Mouse (Mus musculus): ENCODE results near the gene Gm19345. TPM values are rescaled to one million over a fixed set of nuclear protein-coding genes. Genes with fewer than 3 reads are reported as not detected.
A peak's percentile ranks its signal among the peaks of the same experiment; 100 is the strongest.

Gene Gm19345
- polyA plus RNA-seq, 1 experiment from 2014 or later, result 1.1 TPM

DNA sequence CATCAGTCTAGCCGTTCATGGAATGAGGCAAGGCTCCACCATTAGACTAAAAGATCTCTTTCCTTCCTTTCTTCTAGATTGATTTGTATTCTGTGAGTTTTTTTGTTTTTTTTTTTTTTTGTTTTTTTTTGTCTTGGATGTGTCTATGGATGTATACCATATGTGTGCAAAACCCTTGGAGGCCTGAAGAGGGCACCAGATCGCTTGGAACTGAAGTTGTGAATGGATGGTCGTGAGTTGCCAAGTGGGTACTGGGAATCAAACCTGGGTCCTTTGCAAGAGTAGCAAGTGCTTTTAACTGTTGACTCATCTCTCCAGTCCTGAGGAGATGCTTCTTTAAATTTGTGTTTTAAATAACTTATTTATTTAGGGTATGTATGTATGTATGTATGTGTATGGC lies 17.7 kb upstream of the Gm19345 start:
- no peak overlapping the region for H3K4me2 ChIP-seq (replicated peaks)

DNA sequence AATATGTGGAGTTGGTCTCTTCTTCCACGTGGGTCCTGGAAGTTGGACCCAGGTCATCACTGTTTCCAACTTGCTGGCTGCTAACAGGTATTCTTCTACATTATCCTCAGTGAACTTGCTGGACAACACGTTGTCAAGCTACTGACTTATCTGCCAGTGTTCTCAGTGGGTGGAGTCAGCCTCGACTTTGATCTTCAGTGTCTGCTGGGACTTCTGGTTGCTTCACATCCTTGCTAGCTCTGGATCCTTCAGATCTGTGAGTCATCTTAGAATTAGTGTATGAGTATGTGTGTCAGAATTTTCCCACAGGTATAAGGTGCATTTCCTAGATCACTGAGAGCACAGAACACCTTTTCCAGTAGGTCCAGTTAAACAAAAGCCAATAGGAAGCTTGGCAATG lies 15.0 kb upstream of the Gm19345 start:
- Histone ChIP-seq H3K4me1 (no peaks in the 10 kb centered on the region), H3K27me3 (no peaks in the 10 kb centered on the region), H3K4me2 (replicated peaks) (no peak overlapping the region), H3K9me3 (replicated peaks) (no peaks in the 10 kb centered on the region), H3K36me3 (no peaks in the 10 kb centered on the region), H3K9ac (no peak overlapping the region), H3K27ac (no peak overlapping the region), H3K4me3 (no peak overlapping the region)
- 68% methylated on average over 3 of the region's 3 CpGs for WGBS
- ATAC-seq (ENCODE audit: low FRiP score), result no peak

More for the DNA sequence above, 17.7 kb upstream of the Gm19345 start:
- ATAC-seq (ENCODE audit: low FRiP score), result no peak
- Histone ChIP-seq H3K4me3 (no peak overlapping the region), H3K27me3 (no peaks in the 10 kb centered on the region), H3K27ac (no peak overlapping the region), H3K4me1 (0 out of 2 replicates have a peak, but pooled peaks cover 3% of the 10 kb centered on the region), H3K9ac (no peak overlapping the region), H3K9me3 (replicated peaks) (no peaks in the 10 kb centered on the region), H3K36me3 (no peaks in the 10 kb centered on the region)
- WGBS, result 63% methylated on average over 3 of the region's 3 CpGs

DNA sequence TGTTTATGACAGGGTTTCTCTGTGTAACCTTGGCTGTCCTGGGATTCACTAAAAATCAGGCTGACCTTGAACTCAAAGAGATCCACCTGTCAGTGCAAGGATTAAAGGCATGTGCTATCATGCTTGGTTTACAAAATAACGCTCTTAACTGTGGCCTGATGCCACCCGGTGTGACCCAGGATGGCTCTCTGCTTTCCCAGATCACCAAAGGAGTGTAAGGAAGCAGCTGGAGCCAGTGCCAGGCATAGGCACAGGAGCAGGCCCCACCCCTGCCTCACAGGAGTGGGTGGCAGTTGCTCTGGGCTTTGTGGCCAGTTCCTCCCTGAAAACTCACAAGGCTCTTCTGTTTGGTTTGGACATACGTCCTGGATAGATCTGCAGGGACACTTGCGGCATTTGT lies 11.4 kb upstream of the Gm19345 start:
- H3K27me3 ChIP-seq, result peaks cover 25% of the 10 kb centered on the region
- H3K4me3 ChIP-seq, result no peak overlapping the region
- WGBS, result 81% methylated on average over 4 of the region's 4 CpGs
- no peaks in the 10 kb centered on the region for H3K9me3 ChIP-seq (replicated peaks)
- H3K4me2 ChIP-seq (replicated peaks), result no peak overlapping the region
- H3K4me1 ChIP-seq, result no peaks in the 10 kb centered on the region
- no peak overlapping the region for H3K9ac ChIP-seq
- no peaks in the 10 kb centered on the region for H3K36me3 ChIP-seq
- no peak for ATAC-seq (ENCODE audit: low FRiP score)
- H3K27ac ChIP-seq, result no peak overlapping the region

DNA sequence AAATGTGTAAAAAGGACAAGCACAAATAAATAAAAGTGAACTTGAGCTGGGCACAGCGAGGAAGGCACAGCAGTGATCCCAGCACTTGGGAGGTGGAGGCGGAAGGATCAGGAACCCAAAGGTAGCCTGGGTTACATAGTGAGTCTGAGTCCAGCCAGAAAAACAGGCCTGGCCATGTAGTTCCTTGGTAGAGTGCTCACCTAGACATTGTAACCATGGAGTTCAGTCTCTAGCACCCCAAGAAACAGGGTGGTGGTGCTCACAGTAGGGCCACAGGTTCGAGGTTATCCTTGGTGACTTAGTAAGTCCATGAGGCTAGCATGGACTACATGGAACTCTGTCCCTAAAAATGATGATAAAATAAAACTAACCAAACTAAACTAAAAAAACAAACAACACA lies 10.9 kb upstream of the Gm19345 start:
- Histone ChIP-seq H3K9ac (no peak overlapping the region), H3K27ac (no peak overlapping the region), H3K4me3 (no peak overlapping the region), H3K9me3 (replicated peaks) (no peaks in the 10 kb centered on the region), H3K4me1 (no peaks in the 10 kb centered on the region), H3K4me2 (replicated peaks) (no peak overlapping the region), H3K27me3 (peaks cover 29% of the 10 kb centered on the region), H3K36me3 (no peaks in the 10 kb centered on the region)
- no peak for ATAC-seq (ENCODE audit: low FRiP score)
- WGBS, result 84% methylated on average over 3 of the region's 3 CpGs

DNA sequence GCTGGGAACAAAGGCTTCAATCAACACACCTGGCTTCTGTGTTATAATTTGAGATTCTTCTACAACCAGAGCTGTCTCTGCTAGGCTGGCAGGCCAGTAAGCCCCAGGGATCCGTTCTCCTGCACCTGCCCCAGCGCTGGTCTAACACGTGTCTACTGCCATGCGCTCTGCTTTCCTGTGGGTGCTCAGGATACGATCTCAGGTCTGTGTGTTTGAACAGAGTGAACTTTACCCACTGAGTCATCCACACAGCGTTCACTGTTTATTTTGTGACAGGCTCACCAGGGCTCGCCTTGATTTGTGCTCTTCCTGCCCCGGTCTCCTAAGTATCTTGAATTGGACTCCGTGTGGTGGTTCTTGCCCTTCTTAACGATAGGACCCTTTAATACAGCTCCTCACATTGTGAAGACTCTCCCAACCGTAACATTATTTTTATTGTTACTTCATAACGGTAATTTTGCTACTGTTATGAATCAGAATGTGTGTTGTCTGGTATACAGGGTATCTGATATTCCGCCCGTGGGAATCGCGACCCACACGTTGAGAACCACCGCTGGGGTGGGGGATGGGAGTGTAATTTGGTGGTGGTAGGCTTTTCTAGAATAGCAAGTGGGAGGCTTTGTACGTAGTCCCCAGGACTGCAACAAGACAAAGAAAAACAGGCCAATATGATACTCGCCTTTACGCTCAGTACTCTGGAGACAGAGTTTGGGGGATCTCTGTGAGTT lies 10.0 kb upstream of the Gm19345 start:
- ATAC-seq (ENCODE audit: low FRiP score), result no peak

DNA sequence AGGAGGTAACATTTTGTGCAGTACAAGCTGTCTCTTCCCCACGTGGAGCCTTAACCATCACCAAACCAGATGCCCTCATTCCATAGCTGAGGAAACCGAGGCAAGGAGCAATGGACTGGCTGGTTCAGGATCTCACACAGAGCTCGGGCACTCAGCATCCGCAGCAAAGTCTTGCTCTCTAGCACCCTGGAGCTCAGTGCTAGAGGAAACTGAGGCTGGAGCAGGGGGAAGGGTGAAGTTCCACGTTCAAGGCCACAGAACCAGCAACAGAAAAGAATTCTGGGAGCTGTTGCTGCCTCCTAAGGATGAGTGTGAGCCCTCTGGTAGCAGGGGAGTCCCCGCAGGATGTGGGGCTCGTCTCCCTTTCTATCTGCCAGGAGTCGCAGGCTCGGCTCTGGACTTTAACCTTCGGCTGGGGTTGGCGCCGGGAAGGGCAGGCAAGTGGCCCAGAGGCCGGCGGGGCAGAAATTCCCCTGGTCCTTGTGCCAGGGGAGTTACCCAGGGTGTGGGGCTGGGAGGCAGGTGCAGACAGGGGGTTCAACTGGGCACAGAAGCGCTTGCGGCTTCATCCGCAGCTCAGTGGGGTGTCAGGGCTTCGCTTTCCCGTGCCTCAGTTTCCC lies 8.8 kb upstream of the Gm19345 start:
- WGBS, result 29% methylated on average over 19 of the region's 19 CpGs
- 0 out of 2 replicates have a peak, but pooled peaks cover 3% of the 10 kb centered on the region for H3K4me1 ChIP-seq
- no peak overlapping the region for H3K4me2 ChIP-seq (replicated peaks)
- no peak overlapping the region for H3K4me3 ChIP-seq
- H3K9me3 ChIP-seq (replicated peaks), result no peaks in the 10 kb centered on the region
- no peak overlapping the region for H3K9ac ChIP-seq
- H3K27me3 ChIP-seq, result peaks cover 46% of the 10 kb centered on the region
- H3K36me3 ChIP-seq, result no peaks in the 10 kb centered on the region
- H3K27ac ChIP-seq, result no peak overlapping the region
- ATAC-seq (ENCODE audit: low FRiP score), result 0 out of 2 replicates have a peak, but pooled peaks have one; percentile 2

More for the DNA sequence above, 10.0 kb upstream of the Gm19345 start:
- H3K9me3 ChIP-seq (replicated peaks), result no peaks in the 10 kb centered on the region
- H3K27ac ChIP-seq, result no peak overlapping the region
- no peaks in the 10 kb centered on the region for H3K4me1 ChIP-seq
- no peak overlapping the region for H3K4me2 ChIP-seq (replicated peaks)
- H3K36me3 ChIP-seq, result no peaks in the 10 kb centered on the region
- WGBS, result 84% methylated on average over 21 of the region's 21 CpGs
- peaks cover 36% of the 10 kb centered on the region for H3K27me3 ChIP-seq
- H3K9ac ChIP-seq, result no peak overlapping the region
- H3K4me3 ChIP-seq, result no peak overlapping the region

DNA sequence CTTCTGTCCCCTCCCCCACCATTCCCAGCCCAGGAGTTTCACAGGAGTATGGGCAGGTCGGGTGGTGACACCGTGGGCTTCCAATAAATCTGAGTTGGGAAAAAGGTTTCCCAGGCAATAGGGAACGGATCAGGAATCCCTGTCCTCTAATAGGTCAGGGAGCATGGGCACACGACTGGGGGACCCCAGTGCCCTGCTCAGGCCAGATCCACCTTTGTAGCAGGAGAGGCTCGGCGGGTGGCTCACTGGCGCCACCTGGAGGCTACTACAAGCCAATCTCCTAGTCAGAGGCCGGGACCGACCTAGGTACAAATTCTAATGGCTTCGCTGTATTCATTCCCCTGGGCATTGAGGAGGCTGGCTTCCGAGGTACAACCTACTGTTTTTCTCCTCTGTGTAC lies 8.2 kb upstream of the Gm19345 start:
- peak; percentile 47; the same call in 1 of the 2 replicates for ATAC-seq (ENCODE audit: low FRiP score)
- peaks cover 49% of the 10 kb centered on the region for H3K27me3 ChIP-seq
- 4% methylated on average over 11 of the region's 11 CpGs for WGBS

DNA sequence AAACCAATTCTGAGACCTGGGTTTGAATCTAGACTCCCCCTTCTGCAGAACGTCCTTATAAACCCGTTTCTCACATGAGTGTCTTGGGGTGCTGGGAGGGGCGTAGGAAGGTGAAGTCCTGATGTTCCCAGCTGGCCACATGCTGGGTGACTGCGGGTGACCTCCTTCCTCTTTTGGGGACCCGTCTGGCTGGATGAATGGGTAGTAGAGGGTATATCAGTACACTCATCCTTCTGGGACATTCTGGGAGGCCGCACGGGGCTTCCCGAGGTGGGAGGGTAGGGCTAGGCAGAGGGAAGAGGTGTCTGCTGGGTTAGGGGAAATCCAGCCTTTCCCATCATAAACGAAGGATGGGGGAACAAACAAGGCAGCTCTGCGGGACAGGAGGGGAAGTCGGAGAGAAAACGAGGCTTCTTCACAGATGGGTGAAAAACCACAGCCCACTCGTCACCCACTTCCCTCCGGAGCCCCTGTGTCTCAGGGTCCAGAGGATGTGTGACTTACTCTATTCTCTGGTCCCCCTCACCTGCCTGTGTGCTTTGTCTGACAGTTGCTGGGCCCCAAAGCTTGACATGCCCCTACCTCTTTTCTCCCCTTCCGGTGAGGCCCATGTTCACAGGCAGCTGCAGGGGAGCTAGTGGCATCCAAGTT lies 7.2 kb upstream of the Gm19345 start:
- peaks cover 52% of the 10 kb centered on the region for H3K27me3 ChIP-seq
- 0 out of 2 replicates have a peak, but pooled peaks cover 3% of the 10 kb centered on the region for H3K4me1 ChIP-seq
- no peak for ATAC-seq (ENCODE audit: low FRiP score)
- H3K27ac ChIP-seq, result no peak overlapping the region
- no peak overlapping the region for H3K9ac ChIP-seq
- H3K4me2 ChIP-seq (replicated peaks), result no peak overlapping the region
- 61% methylated on average over 15 of the region's 15 CpGs for WGBS
- H3K4me3 ChIP-seq, result no peak overlapping the region
- no peaks in the 10 kb centered on the region for H3K9me3 ChIP-seq (replicated peaks)
- H3K36me3 ChIP-seq, result no peaks in the 10 kb centered on the region

More for the DNA sequence above, 8.2 kb upstream of the Gm19345 start:
- Histone ChIP-seq H3K4me1 (0 out of 2 replicates have a peak, but pooled peaks cover 3% of the 10 kb centered on the region), H3K9ac (no peak overlapping the region), H3K9me3 (replicated peaks) (no peaks in the 10 kb centered on the region), H3K4me2 (replicated peaks) (no peak overlapping the region), H3K4me3 (no peak overlapping the region), H3K36me3 (no peaks in the 10 kb centered on the region), H3K27ac (no peak overlapping the region)

DNA sequence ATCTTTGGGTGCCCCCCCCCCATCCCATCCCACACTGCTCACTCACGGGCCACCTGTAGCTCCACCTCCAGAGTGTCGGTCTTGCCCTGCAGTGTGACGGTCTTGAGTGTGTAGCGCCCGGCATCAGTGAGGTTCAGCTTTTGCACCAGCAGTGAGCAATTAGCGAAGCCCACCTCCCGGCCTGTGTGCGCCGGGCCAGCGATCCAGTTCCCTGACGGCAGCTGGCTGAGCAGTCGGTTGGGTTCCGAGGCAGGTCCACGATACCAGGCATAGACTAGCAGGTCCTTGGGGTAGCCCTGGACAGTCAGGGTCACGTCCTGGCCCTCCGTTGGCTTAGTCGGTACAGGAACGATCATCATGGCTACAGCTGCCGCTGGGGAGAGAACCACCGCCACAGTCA lies 1.7 kb downstream of the Gm19345 start:
- no peak for ATAC-seq (ENCODE audit: low FRiP score)
- H3K4me2 ChIP-seq (replicated peaks), result no peak overlapping the region
- H3K27me3 ChIP-seq, result peaks cover 31% of the 10 kb centered on the region
- no peak overlapping the region for H3K9ac ChIP-seq
- H3K4me3 ChIP-seq, result no peak overlapping the region
- no peak overlapping the region for H3K27ac ChIP-seq
- 0 out of 2 replicates have a peak, but pooled peaks cover 6% of the 10 kb centered on the region for H3K4me1 ChIP-seq
- no peaks in the 10 kb centered on the region for H3K9me3 ChIP-seq (replicated peaks)
- WGBS, result 86% methylated on average over 20 of the region's 20 CpGs
- no peaks in the 10 kb centered on the region for H3K36me3 ChIP-seq

DNA sequence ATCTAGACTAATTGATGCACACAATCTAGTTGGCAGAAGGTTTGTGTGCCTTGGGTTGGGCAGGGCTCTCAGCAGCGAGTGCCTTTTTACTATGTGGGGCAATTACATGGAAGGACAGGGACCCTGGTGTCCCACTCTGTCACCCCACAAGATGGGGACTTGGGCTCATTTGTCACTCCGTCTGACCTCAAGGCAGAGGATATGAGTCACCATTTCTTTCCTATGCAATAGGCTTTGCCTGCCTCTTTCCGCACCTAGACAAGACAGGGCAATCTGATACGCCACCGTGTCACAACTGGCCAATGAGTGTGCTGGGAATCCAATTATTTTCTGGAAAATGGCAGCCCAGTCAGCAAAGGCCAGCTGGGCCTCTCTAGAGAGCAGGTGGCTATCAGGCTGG lies 3.9 kb downstream of the Gm19345 start:
- WGBS, result 84% methylated on average over 5 of the region's 5 CpGs
- no peak overlapping the region for H3K4me2 ChIP-seq (replicated peaks)
- ATAC-seq (ENCODE audit: low FRiP score), result no peak
- H3K4me1 ChIP-seq, result 0 out of 2 replicates have a peak, but pooled peaks cover 6% of the 10 kb centered on the region
- no peaks in the 10 kb centered on the region for H3K9me3 ChIP-seq (replicated peaks)
- H3K36me3 ChIP-seq, result no peaks in the 10 kb centered on the region
- no peak overlapping the region for H3K27ac ChIP-seq
- no peak overlapping the region for H3K4me3 ChIP-seq
- peaks cover 27% of the 10 kb centered on the region for H3K27me3 ChIP-seq
- no peak overlapping the region for H3K9ac ChIP-seq

DNA sequence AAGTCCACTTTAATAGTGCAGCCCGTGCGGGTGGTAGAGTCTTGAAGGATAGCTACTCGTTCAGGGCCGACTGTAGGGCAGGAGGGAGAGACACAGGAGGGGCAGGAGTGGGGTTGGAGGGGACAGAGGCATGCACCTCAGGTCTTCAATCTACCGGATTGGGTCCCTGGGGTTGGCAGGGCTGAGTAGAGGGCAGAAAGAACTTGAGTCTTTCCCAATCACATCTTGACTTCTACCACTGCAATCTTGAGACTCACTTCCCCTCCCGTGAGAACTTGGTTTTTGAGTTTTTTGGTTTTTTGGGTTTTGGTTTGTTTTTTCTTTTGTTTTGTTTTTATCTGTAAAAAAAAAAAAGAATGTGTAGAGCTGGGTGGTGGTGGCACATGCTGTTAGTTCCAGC lies 4.5 kb downstream of the Gm19345 start:
- Histone ChIP-seq H3K27me3 (peaks cover 24% of the 10 kb centered on the region), H3K4me3 (no peak overlapping the region), H3K36me3 (no peaks in the 10 kb centered on the region), H3K9me3 (replicated peaks) (no peaks in the 10 kb centered on the region), H3K9ac (no peak overlapping the region), H3K4me2 (replicated peaks) (no peak overlapping the region), H3K4me1 (0 out of 2 replicates have a peak, but pooled peaks cover 6% of the 10 kb centered on the region), H3K27ac (no peak overlapping the region)
- WGBS, result 84% methylated on average over 6 of the region's 6 CpGs
- ATAC-seq (ENCODE audit: low FRiP score), result no peak

- no peaks in the 10 kb centered on the region for H3K36me3 ChIP-seq
- WGBS, result 74% methylated on average over 10 of the region's 10 CpGs
Observed at GRCm38 (mm10) chr7:19859740-19860139, 7.9 kb downstream of the Gm19345 start.

More at GRCm38 (mm10) chr7:19859740-19860139, 7.9 kb downstream of the Gm19345 start:
- Histone ChIP-seq H3K9ac (no peak overlapping the region), H3K9me3 (replicated peaks) (no peaks in the 10 kb centered on the region; the same call in 1 of the 2 replicates), H3K27ac (no peak overlapping the region), H3K4me1 (no peaks in the 10 kb centered on the region), H3K27me3 (no peaks in the 10 kb centered on the region), H3K4me2 (replicated peaks) (no peak overlapping the region), H3K4me3 (no peak overlapping the region)
- no peak for ATAC-seq (ENCODE audit: low FRiP score)

Measured in hindbrain, embryonic 12.5 days (tissue).